Mouse (Mus musculus) forelimb bud, embryonic 11.5 days (tissue): ENCODE data around the gene Socs4.
A peak's percentile ranks its signal among the peaks of the same experiment; 100 is the strongest.
"Not testable (repeated sequence)": the region's sequence is repeated elsewhere in the genome, so short reads cannot be mapped to it uniquely, and the experiment has no call there.

Experiments used
- DNase-seq: peaks from one replicate; pipeline ENCODE4 v3.0.0-alpha.2; 2012; ENCODE audit warnings: low read depth, low spot score

The Socs4 gene

GRCm38 (mm10) chr14:47286215-47286614, 9.5 kb downstream of the Socs4 start:
- no peak for DNase-seq

- DNase-seq, result no peak
Measured at GRCm38 (mm10) chr14:47287021-47287420, 10.3 kb downstream of the Socs4 start.

- no peak for DNase-seq
Measured at GRCm38 (mm10) chr14:47291772-47292171, 15.0 kb downstream of the Socs4 start.

GRCm38 (mm10) chr14:47294136-47294535, 17.4 kb downstream of the Socs4 start:
- DNase-seq, result no peak

GRCm38 (mm10) chr14:47296232-47296631, 19.5 kb downstream of the Socs4 start:
- no peak for DNase-seq

DNA sequence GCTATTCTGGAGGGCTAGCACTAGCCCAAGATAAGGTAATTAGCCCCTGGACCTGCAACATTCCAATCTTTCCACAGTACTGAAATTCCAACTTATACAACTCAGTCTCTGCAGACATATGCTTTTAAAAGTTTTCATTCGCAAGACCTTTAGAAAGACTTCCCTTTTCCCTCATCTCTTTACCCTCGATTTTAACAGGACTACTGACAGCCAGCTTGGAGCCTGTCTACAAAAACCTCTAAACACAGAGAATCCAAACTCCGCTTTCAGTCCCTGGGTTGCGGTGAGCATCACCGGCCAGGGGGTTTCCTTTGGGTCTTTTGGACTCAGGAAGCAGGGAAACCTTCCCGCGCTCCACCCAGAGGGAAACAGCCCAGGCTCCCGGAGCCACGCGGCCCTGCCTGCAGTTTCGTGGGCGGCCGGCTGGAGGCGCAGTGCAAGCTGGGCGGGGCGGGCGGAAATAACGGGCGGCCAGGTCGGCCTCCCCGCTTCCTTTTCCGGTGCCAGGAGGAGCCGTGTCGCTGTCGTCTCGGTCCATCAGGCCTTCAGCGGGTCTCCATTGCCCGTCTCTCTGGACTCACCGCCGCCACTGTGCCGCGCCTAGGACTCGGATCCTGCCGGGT, 21.2 kb downstream of the Socs4 start, which contains the start of gene Mapk1ip1l:
TSS of gene Mapk1ip1l (plus strand) at position 482 of the 623 bp plus-strand sequence.
- peak; percentile 81 for DNase-seq

DNA sequence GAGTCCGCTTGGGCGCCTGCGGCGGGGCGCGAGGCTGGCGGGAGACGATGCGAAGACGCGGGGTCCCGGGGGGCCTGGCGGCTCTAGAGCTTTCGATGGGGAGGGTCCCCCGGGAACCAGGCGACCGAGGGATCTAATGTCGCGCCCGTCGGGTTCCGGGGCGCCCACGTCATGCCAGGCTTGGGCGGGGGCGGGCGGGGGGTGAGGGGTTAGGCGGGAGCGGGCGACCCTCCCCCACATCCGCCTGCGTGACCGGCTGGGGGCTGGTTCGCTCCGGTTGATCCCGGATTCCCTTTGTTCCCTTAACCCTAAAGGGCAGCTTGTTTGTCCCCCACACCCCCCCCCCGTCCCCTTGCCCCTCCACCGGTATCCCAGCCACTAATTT, 21.7 kb downstream of the Socs4 start:
- DNase-seq, result peak; percentile 68

DNA sequence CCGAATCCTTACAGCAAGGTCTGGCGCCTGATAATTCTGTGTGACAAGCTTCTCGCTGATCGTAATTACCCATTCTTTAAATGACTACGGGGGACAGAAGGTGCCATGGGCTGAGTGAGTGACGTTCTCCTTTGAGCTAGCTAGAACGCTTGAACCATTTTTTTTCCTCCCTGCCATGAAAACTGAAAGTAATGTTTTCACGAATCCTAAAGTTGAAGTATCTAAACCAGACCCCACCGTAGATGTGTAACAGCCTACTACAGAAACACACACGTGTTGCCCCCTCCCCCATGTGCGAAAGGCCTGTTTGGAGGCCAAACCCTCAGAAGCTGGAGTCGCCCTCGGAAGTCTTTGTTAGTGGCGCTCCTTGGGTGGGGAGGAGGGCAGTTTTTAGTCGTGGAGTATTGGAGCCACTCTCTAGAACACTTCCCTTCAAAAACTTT, 22.1 kb downstream of the Socs4 start:
- DNase-seq, result peak; percentile 55

DNA sequence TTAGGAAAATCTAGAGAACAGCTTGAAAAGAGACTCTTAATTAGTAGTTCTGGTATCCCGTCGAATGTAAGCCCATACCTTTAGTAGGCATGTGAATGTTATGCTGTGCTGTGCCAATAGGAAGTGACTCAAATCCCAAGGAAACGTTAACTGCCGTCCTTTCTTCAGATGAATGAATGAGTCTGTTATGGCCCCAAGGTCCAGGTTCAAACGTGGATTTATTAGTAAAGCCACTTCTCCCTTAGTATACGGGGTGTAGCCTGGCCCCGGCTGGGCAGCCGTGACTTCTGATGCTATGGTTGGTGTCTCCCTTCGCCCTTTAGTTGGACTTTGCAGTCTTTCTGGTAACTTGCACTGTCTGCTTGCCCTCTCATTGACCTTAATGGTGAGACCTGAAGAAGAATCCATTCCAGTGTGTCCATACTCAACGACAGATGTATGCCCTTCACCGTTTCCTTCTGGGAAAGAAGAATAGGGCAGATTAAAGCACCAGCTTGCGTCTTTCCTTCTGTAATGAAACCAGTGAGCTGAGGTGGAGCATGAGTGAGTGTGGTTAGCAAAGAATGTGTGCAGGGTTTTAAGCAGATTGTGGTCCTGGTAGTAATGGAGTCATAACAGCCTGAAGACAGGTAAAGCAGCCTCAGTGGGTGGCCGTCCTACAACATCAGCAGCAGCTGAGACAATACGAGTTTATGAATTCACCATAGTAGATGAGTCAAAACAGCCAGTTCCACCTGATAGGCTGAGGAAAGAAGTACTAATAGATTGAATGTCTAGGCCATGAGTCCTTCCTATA, 26.4 kb downstream of the Socs4 start:
- DNase-seq, result no peak

- no peak for DNase-seq
Measured at GRCm38 (mm10) chr14:47304814-47305405, 28.2 kb downstream of the Socs4 start.

DNA sequence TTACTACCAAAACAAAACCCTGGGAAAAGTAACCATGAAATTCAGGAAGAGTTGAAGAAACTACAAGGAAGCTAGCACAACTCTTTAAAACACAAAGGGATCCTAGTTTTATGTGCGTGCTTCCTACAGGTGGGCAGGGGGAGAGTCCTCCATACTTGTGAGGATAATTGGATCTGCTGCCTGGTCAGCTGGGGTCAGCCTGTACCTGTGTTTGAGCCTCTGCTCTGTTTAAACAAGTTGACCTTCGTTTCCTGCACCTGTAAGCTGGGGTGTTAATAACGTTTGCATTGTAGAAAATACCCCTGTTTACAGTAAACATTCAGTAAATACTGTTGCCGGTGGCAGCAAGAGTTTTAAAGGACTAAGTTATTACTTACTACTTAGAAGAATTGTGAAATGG, 29.2 kb downstream of the Socs4 start:
- DNase-seq, result no peak

GRCm38 (mm10) chr14:47307669-47308068, 30.9 kb downstream of the Socs4 start:
- no peak for DNase-seq

- no peak for DNase-seq
Measured at GRCm38 (mm10) chr14:47309061-47309460, 32.3 kb downstream of the Socs4 start.

DNA sequence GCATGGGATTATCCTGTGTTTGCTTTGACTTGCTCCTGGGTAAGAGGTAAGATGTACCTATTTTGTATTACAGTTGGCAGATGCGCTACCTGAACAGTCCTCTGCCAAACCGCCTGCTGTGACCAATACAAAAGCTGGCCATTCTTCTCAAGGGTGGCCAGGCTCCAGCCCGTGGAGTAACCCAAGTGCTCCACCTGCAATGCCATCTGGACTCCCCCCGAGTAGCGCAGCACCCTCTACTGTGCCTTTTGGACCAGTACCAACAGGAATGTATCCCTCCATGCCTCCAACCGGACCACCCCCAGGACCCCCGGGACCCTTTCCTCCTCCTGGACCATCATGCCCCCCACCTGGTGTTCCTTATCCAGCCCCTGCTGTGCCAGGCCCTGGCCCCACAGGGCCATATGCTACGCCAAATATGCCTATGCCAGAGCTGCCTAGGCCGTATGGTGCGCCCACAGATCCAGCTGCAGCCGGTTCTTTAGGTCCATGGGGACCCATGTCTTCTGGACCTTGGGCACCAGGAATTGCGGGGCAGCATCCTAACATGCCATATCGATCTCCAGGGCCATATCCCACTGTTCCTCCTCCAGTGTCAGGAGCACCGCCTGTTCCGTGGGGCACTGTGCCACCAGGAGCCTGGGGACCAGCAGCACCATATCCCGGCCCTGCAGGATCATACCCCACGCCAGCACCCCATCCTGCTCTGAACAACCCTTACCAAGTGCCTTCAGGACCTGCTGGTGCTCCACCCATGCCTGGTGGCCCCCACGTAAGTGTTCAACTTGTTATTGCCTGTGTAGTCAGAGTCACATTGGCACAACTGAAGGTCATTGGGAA, 33.8 kb downstream of the Socs4 start:
- DNase-seq, result no peak

GRCm38 (mm10) chr14:47319362-47319761, 42.6 kb downstream of the Socs4 start:
- no peak for DNase-seq

DNA sequence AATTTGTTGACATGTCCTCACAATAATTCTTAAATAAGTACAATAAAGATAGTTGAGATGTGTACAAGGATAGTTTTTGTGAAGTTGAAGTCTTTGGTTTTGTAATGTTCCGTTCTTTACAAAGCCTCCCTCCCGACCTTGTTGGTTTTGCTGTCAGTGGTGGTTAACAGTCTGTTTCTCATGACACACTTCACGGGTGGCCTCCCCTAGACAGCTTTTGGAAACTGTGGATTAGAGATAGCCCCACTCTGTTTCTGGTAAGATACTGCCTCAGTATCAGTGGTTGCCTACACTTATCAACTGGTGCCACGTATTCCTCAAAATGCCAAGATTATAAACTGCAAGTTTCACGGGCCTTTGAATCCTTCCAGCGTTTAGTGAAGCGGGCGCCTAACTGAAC, 44.9 kb downstream of the Socs4 start:
- not testable (repeated sequence) for DNase-seq

GRCm38 (mm10) chr14:47325965-47326761, 49.4 kb downstream of the Socs4 start:
- no peak for DNase-seq

DNA sequence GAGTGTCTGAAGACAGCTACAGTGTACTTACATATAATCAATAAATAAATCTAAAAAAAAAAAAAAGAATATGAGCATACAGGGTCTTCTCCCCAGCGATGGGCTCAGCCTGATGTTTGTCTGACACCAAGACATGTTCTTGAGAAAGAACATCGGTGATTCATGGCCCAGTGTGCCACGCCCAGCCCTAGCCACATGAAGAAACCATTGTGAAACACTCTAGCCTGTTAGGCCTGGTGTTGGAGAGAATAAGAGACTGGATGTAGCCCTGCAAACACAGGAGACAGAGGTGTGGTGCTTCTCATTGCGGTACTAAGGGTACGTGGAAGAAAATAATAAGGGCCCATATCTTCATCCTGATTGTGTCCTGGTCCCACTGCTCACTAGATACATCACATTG, 50.6 kb downstream of the Socs4 start:
- no peak for DNase-seq

DNA sequence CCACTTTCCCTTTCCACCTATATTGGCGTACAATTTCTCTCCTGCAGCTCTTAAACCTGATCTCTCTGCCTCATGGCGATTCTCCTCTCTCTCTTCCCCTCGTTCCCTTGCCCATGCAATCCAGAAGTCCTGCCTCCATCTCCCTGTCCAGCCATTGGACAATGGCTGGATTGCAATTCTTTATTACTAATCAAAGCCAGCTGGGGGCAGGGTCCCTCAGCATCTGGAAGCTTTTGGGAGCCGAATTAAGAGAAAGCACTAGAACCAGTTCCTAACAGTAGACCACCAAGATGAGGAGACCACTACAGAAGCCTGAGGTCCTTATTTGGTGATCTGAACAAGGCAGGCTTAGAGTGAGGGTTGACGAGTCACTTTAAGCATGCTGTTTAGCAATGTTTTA, 55.2 kb downstream of the Socs4 start:
- DNase-seq, result peak; percentile 63

GRCm38 (mm10) chr14:47334819-47335218, 58.1 kb downstream of the Socs4 start:
- DNase-seq, result peak; percentile 52

- DNase-seq, result no peak
Measured at GRCm38 (mm10) chr14:47335300-47335699, 58.6 kb downstream of the Socs4 start.
